Mouse (Mus musculus) lung, postnatal 14 days (tissue): ENCODE measurements around the gene Wnt10b.
"Not testable (repeated sequence)": the region's sequence is repeated elsewhere in the genome, so short reads cannot be mapped to it uniquely, and the experiment has no call there.

Experiments
- DNase-seq: peaks from one replicate; pipeline ENCODE4 v3.0.0; 2021

Gene Wnt10b

DNA sequence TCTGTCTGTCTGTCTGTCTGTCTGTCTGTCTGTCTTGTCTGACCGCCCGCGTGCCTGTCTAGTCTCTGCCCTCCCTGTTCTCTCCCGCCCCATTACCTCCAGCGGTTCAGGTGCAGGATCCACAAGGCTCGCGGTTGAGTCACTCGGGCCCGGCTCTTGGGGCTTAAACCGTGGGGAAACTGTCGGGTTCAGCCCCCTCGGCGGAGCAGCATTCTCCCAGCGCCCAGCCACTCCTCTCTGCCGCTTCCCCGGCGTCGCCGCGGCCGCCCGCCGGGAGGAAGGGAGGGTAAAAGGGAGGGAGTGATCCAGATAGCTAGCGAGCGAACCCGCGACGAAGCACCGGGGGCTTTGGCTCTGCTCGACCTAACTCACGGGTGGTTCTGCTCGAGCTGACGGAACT is at the start of gene Wnt10b:
Gene Wnt10b (minus strand): TSS at position 389 of the 400 bp plus-strand sequence.
- no peak for DNase-seq

DNA sequence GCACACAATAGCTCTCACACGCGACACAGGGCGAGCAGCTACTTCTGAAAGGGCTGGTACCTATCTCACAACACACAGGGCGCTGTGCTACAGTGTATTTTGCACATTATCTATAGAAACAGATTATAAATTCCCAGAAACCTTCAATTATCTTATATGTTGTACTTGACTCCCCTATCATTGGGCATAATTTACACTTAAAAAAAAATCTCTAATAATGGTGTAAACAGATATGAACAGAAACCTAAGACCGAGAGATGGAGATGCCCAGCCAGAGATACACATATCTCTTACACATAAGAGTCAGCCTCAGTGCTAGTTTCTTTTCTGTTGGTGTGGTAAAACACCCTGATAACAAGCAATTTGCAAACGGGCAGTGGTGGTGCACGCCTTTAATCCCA is 49.7 kb upstream of the Wnt10b start:
- no peak for DNase-seq

DNA sequence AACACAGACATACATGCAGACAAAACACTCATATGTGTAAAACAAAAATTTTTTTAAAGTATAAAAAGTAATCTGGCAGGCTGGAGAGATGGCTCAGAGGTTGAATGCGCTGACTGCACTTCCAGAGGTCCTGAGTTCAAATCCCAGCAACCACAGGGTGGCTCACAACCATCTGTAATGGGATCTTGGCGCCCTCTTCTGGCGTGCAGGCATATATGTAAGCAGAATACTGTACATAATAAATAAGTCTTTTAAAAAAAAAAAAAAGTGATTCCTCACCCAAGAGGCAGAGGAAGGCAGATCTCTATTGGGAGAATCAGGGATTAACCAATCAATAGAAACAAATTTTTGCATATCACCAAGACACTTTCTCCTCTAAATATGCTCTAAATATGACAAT is 45.5 kb upstream of the Wnt10b start:
- no peak for DNase-seq

DNA sequence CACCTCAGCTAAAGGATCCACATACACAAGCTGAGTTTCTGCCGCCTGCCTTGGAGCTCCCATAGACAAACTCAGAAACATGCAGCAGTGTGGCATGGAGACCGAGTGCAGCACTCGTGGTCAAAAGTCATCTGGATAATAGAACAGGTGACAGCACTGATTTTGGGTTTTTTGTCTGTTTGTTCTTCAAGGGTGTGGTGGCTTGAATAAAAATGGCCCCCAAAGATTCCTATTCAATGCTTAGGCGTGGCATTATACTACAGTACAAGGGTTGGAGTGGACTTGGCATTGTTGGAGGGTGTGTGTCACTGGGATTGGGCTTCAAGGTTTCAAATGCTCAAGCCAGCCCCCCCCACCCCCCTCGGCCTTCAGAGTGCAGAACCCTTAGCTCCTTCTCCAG is 44.2 kb upstream of the Wnt10b start:
- no peak for DNase-seq

DNA sequence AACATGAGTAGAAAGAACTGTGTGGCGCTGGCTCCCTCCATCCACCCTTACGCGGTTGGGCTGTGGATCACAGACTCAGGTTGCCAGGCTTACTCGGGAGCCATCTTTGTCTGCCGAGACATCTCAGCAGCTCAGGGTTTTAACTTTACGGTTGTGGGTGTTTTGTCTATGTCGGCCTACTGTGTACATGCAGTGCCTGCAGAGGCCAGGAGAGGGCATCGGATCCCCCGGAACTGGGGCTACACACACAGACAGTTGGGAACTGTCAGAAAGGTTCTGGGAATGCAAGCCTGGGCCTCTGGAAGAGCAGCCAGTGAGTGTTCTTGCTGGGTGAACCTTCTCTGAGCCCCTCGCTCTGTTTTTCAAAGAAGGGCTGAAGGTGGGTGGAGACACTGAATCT is 43.5 kb upstream of the Wnt10b start:
- DNase-seq = peak; percentile 24

DNA sequence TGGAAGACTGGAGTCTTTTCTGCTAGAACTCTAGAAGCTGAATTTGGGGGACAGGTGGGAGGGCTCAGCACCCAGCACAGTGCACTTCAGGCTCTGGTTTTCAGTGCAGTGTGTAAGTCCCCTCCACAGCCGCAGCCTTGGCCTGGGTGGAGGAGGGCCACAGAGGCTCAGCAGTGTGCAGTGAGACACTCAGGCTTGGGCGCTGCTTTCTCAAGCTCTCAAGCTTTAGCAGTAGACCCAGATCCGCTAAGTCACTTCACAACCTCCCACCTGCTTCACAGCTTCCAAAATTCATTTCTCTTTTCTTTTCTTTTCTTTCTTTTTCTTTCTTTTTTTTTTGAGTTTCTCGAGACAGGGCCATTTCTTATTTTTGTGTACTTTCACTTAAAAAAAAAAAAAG is 43.0 kb upstream of the Wnt10b start:
- DNase-seq = no peak

DNA sequence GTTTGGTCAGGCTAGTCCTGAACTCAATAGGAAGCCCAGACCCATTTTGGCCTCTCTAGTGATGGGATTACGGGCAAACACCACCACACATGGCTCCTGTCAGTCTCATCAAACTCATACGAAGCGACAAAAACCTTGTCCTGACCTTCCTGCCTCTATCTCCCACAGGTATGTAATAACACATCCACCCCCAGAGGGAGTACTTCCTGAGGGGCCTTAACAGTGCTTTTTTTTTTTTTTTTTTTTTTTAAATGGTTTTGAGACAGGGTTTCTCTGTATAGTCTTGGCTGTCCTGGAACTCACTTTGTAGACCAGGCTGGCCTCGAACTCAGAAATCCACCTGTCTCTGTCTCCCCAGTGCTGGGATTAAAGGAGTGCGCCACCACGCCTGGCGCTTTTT is 40.2 kb upstream of the Wnt10b start:
- DNase-seq = no peak

DNA sequence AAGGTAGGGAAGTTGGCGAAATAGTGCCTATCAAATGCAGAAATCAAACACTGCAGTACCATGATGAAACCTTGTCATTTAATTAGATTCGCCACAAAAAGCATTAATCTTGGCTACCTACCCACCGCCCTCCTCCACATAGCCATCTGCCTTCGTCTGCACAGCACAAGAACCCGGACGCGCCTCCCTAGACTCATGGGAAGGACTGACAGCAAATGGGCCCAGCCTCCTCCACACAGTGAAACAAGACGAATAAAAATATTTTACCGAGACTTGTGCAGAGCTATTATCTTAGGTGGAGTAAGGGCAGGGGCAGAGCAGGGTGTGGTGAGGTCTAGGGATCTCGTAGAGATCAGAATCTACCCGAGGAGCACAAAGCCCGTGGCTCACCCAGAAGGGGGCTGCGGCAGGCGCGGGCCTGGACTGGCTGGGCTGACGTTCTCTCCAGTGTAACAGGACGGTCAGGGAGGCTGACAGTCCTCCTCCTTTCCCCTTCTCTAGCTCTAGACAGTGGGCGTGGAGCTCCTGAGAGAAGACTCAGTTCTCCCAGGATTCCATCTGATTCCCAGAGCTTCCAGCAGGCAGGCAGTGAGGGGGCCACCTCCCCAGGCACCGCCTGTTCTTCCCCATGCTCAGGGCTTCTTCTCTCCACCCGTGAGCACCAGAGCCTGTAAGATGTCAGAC is 34.9 kb upstream of the Wnt10b start:
- no peak for DNase-seq

DNA sequence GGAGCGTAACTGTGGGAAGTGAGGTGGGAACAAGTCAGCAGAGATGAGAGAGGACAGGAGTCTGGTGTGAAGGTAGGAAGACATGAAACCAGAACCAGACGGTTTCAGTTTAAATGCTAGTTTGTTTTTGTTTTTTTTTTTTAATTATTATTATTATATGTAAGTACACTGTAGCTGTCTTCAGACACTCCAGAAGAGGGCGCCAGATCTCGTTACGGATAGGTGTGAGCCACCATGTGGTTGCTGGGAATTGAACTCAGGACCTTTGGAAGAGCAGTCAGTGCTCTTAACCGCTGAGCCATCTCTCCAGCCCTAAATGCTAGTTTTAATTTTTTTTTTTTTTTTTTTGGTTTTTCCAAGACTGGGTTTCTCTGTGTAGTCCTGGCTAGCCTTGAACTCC is 32.3 kb upstream of the Wnt10b start:
- DNase-seq = not testable (repeated sequence)

DNA sequence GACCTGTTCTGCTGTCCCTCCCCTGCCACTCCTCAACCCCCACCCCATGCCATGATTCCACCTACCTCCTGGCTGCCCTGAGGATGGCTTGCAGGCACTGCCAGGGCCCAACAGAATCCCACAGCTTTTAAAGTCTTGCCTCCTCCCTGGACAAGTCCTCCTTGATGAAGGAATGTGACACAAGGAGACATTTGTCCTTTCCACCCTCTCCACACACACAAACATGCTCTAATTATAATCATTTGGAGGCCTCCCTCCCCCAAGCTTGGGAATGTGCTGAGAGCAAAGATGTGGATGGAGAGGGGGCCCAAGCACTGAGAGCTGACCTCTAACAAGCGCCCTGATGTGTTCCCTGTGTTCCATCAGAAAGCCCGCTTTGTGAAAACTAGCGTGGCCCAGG is 31.4 kb upstream of the Wnt10b start, which contains the start of gene Ddn:
Gene Ddn (minus strand): TSS at position 101 of the 400 bp plus-strand sequence.
- no peak for DNase-seq

DNA sequence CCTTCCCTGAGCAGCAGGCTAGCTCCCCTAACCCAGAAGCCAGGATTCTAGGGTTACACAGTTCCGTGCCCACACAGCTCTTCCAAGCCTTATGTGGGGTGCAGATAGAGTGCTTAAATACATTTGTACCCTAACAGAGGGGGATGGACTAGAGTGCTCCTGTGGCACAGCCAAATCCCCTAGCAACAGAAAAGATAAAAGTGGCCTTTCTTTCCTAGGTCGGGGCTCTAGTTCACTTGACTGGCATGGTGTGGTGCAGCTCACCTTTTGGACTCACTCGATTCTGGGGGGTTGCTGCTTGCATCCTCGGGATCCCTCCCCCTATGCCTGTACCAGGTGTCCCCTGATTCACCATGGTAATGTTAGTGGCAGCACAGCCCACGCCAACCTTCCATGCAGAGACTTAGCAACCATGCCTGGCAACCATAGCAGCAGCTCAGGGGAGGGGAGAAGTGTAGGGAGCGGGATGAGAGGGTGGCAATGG is 30.7 kb upstream of the Wnt10b start:
- DNase-seq = no peak

DNA sequence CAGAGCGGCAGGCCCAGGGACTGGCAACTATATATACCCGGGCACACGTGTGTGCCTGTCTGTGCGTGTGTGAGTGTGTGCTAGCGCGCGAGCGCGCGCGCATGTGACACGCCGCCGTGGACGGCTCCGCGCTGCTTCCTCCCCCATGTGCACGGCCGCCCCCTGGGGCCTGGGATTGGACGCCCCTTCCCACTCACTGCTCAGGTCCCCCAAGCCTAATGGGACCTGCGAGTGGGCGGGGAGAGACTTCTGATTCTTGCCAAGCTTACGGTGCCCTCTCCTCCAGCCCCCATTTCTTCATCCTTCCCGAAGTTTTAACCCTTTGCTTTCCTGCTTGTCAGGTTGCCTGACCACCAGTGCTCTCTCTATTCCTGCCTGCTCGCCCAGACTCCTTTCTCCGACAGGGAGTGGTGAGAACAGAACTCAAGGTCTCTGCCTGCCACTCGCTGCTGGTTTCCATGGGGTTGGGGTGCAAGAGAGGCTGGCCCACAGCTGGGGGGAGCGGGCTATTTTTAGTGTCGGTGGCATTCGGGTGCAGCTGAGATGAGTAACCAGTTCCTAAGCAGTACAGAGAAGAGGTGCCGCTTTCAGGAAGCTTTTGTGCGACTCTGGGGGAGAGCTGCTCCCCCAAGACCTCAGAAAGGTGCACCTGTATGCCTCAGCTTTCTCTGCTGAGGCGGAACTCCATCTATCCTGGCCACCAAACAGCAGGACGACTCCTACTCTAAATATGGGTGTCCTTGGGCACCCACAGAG is 30.1 kb upstream of the Wnt10b start:
- peak; percentile 46 for DNase-seq

DNA sequence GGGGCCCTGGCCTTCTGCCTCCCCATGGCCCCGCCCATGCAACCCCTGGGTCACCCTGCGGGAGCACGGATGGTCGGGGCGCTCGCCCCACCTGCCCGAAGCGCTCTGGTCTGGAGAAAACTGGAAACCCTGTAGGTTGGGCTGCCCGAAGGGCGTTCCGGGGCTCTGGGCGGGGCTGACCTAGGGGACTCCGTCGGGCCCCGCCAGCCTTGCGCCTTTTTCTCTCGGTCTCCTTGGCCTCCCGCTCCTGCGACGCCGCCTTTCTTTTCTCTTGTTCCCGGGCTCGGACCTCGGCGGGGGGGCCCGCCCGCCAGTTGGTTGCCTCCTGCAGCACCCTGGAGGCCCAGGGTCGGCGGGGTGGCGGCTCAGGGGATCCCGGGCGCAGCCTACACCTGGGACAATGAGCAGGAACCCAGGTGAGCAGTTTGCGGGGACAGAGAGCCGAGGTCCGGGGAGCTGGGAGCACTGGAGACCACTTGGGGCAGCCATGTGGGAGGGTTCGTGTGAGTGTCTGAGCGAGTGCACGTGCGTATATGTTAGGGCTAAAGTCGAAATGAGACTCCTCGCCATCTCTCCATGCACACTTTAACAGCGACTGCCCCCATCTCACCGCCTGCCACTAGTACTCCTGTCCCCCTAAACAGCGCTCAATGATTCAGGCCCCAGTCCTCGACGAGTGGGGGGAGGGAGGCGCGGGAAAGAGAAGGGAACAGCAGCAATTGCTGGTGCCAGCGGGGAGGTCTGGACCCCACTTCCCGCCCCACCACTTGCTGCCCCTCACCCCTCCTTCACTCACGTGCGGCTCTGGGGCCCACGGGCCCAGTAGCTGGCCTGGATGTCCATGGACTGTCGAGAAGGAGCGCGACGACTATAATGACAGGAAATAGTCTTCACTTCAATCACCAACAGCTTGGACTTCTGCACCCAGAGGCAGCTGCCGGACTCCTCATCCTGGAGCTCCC is 29.1 kb upstream of the Wnt10b start:
- no peak for DNase-seq

DNA sequence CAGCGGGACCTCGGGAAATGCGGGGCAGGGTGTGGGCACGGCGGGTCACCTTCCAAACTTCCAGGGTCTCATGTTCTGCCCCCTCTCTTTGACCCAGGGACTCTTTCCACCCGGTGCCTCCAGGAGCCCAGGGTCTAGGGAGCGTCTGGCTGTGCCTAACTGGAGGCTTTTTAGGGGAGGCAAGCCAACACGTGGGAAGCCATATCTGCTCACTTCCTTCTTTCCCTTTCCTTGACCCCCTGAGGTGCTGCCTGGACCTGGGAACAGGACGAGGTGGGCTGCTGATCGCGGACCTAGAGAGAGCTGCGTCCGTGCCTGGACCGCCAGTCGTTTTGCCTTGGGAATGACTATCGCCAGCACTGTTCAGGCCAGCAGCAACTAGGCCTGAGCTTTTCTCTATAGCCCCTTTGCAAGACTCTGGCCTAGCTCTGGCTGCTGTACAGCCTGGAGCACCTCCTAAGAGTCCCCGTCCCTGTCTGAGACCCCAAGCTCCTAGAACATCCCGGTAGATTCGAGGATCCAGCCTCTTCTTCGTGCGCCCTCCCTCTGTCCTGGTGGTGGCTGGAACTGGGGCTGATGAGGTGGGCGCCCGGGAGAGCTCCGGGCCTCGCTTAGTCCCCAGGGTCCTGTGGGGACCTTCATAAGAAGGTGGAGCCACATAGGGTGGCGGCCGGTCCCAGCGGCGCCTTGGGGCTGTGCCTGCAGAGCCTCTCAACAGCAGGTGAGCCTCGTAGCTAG is 28.3 kb upstream of the Wnt10b start:
- DNase-seq = no peak

DNA sequence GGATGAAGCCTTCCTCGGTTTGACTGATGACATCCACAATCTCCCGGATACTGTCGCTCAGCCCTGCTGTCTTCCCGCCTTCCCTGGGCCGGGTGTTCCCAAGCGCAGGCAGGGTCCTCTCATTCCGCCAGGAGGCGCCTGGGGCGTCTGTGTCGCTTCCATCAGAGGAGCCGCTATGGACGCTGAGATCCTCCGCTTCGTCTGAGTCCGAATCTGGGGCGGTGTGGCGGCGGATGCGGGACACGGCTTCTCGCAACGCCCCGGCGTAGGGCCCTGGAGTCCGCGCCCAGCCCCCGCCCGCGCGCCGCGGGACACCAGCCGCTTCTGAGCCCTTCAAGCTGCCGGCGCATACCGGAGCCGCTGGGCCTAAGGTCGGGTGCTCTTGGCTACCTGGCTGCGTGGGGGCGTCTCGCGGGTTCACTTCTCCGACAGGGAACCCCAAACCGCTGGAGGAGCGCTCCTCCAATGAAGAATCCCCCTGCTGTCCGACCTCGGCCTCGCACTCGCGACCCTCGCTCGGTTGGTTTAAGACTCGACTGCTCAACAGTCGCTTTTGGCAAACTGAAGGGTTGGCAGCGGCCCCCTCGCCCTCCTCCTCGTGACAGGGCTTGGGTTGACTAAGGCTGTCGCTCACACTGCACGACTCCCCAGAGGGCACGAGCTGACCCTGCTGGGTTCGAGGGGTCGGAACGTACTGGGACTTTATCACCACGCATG is 27.5 kb upstream of the Wnt10b start:
- DNase-seq = peak; percentile 79

DNA sequence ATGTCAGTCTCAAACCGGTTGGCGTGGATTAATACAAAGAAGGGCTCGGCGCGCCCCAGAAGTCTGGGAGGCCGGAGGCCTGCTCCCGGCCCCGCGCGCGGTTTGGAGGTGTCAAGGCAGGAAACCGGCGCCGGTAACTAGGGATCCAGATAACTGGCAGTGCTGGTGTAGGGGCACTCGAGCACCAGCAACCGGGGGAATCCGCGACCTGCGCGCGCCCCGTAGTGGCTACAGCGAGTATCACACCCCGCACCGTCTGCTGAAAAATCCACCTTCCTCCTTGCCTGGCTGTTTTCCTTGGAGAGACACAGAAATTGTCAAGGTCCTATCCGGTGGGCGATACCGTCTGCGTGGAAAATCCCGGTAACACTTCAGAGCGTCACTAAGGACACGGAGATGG is 26.1 kb upstream of the Wnt10b start:
- peak; percentile 89 for DNase-seq

DNA sequence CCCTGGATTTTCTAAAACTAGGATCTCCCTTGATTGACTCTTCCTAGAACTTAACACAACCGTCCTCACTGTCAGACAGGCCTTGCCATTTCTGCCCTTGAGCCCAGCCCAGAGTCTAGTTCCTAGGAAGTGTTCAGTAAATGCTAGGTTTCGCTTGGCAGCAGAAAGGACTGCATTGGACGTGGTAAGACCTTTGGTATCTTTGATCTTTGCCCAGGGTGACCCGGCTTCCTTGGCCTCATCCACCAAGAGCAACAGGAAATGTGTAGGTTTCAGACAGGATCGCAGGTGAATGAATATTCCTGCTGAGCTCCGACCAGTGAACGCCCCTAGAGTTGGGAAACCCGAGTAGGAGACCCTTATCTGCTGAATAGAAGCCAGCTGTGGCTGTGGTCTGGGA is 25.0 kb upstream of the Wnt10b start:
- DNase-seq = no peak

DNA sequence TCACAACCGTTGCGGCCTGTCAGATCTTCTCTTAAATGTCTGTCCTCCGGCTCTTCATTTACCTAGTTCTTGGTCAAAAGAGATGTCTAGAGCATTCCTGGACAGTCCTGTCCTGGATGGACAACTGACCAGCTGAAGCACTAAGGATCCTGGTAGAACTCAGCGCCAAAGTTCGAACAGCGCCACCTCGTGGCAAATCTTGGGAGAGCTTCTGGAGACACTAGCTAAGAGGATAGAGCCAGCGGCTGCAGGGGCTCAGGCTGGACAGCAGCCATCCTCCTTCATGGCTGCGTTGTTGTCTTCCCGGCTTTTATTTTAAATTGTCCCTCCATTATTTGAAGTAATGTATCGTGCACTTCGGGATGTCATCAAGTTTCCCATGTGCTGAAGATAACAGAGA is 21.4 kb upstream of the Wnt10b start:
- DNase-seq = peak; percentile 90

DNA sequence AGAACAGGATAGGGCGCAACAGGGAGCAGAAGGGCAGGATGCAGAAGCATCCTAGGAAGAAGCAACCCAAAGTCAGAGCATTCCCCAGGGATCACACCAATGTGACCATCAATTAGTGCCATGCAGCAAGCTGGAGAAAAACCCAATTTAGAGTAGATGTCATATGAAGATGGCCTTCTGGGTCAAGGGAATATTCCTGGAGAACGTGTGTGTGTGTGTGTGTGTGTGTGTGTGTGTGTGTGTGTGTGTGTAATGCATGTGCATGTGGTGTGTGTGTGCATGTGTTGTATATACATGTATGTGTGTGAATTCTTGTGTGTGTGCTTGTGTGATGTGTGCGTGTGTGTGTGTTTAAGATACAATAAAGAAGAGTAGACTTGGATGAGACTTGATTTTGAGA is 21.0 kb upstream of the Wnt10b start:
- no peak for DNase-seq

DNA sequence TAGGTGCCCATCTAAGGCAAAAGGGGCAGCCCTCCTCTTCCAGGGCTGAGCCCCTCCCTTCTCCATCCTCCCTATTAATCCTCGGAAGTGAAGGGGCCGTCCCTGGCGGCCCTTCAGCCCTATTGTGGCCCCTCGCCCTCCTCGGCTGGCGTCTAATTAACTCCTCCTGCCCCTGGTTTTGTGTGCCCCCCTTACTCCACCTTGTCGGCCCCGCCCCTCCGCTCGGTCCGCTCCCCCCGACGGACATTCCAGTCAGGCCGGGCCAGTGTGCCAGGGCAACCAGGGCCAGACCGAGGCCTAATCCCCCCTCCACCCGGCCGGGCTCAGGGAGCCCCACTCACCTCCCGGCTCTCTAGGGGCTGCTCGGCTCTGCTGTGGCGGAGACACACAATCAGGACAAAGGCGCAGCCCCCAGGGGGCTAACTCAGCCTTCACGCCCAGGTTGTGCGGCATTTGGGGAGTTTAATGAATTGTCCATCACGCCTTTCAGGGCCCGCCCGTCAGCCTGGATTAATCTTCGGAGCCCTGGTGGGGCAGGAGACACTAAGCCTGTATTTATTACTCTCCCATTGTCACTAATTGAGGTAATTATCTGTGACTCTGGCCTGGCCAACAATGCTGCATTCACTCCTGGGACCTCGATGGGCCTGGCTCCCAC is 20.0 kb upstream of the Wnt10b start:
- no peak for DNase-seq
